Mouse (Mus musculus): Measurements from ENCODE around the gene Proser1. TPM values are rescaled to one million over a fixed set of nuclear protein-coding genes. Genes with fewer than 3 reads are reported as not detected.

Gene Proser1
- polyA plus RNA-seq, 1 experiment = 7.0 TPM

GRCm38 (mm10) chr3:53434610-53435009 is 28.9 kb upstream of the Proser1 start:
- TF ChIP-seq POLR2A (IDR thresholded peaks at IDR 0.05; ENCODE audit: control insufficient read depth, low read depth, low read length) (no peak), CTCF (IDR thresholded peaks at IDR 0.05; ENCODE audit: control insufficient read depth, insufficient read depth, insufficient replicate concordance, low read depth, low read length) (peak; percentile 59; the same call in 1 of the 2 replicates)
- H3K4me1 ChIP-seq (ENCODE audit: control insufficient read depth, insufficient read depth, low read length) = peaks cover 3% of the 10 kb centered on the region; the same call in 1 of the 2 replicates
- no peak overlapping the region for H3K4me3 ChIP-seq (ENCODE audit: control insufficient read depth, low read depth, low read length)
- no peak overlapping the region for H3K27ac ChIP-seq (ENCODE audit: control insufficient read depth, insufficient read depth, low read depth, low read length)
- no peaks in the 10 kb centered on the region for H3K27me3 ChIP-seq (ENCODE audit: control insufficient read depth, insufficient read depth, low read length)
- no peaks in the 10 kb centered on the region for H3K36me3 ChIP-seq (ENCODE audit: control insufficient read depth, insufficient read depth, low read length)

- Histone ChIP-seq H3K4me1 (ENCODE audit: control insufficient read depth, insufficient read depth, low read length) (peaks cover 3% of the 10 kb centered on the region; the same call in 1 of the 2 replicates), H3K27ac (ENCODE audit: control insufficient read depth, insufficient read depth, low read depth, low read length) (no peak overlapping the region), H3K36me3 (ENCODE audit: control insufficient read depth, insufficient read depth, low read length) (no peaks in the 10 kb centered on the region), H3K27me3 (ENCODE audit: control insufficient read depth, insufficient read depth, low read length) (no peaks in the 10 kb centered on the region), H3K4me3 (ENCODE audit: control insufficient read depth, low read depth, low read length) (no peak overlapping the region)
- TF ChIP-seq CTCF (IDR thresholded peaks at IDR 0.05; ENCODE audit: control insufficient read depth, insufficient read depth, insufficient replicate concordance, low read depth, low read length) = no peak
- no peak for TF ChIP-seq POLR2A (IDR thresholded peaks at IDR 0.05; ENCODE audit: control insufficient read depth, low read depth, low read length)
Measured at GRCm38 (mm10) chr3:53436550-53436949, 26.9 kb upstream of the Proser1 start.

GRCm38 (mm10) chr3:53445540-53445939 is 17.9 kb upstream of the Proser1 start:
- Histone ChIP-seq H3K27me3 (ENCODE audit: control insufficient read depth, insufficient read depth, low read length) (no peaks in the 10 kb centered on the region), H3K4me3 (ENCODE audit: control insufficient read depth, low read depth, low read length) (peak overlapping the region; percentile 18; the same call in 1 of the 2 replicates), H3K27ac (ENCODE audit: control insufficient read depth, insufficient read depth, low read depth, low read length) (no peak overlapping the region), H3K4me1 (ENCODE audit: control insufficient read depth, insufficient read depth, low read length) (no peaks in the 10 kb centered on the region), H3K36me3 (ENCODE audit: control insufficient read depth, insufficient read depth, low read length) (no peaks in the 10 kb centered on the region)
- TF ChIP-seq CTCF (IDR thresholded peaks at IDR 0.05; ENCODE audit: control insufficient read depth, insufficient read depth, insufficient replicate concordance, low read depth, low read length) = no peak
- no peak for TF ChIP-seq POLR2A (IDR thresholded peaks at IDR 0.05; ENCODE audit: control insufficient read depth, low read depth, low read length)

- no peaks in the 10 kb centered on the region for H3K36me3 ChIP-seq (ENCODE audit: control insufficient read depth, insufficient read depth, low read length)
- H3K27ac ChIP-seq (ENCODE audit: control insufficient read depth, insufficient read depth, low read depth, low read length) = no peak overlapping the region
- TF ChIP-seq CTCF (IDR thresholded peaks at IDR 0.05; ENCODE audit: control insufficient read depth, insufficient read depth, insufficient replicate concordance, low read depth, low read length) (no peak), POLR2A (IDR thresholded peaks at IDR 0.05; ENCODE audit: control insufficient read depth, low read depth, low read length) (no peak)
- H3K4me3 ChIP-seq (ENCODE audit: control insufficient read depth, low read depth, low read length) = no peak overlapping the region
- no peaks in the 10 kb centered on the region for H3K4me1 ChIP-seq (ENCODE audit: control insufficient read depth, insufficient read depth, low read length)
- H3K27me3 ChIP-seq (ENCODE audit: control insufficient read depth, insufficient read depth, low read length) = no peaks in the 10 kb centered on the region
Measured at GRCm38 (mm10) chr3:53446801-53447200, 16.7 kb upstream of the Proser1 start.

GRCm38 (mm10) chr3:53448208-53448607 is 15.3 kb upstream of the Proser1 start:
- Histone ChIP-seq H3K36me3 (ENCODE audit: control insufficient read depth, insufficient read depth, low read length) (no peaks in the 10 kb centered on the region; the same call in 1 of the 2 replicates), H3K4me1 (ENCODE audit: control insufficient read depth, insufficient read depth, low read length) (no peaks in the 10 kb centered on the region), H3K27ac (ENCODE audit: control insufficient read depth, insufficient read depth, low read depth, low read length) (no peak overlapping the region), H3K27me3 (ENCODE audit: control insufficient read depth, insufficient read depth, low read length) (no peaks in the 10 kb centered on the region), H3K4me3 (ENCODE audit: control insufficient read depth, low read depth, low read length) (no peak overlapping the region)
- TF ChIP-seq POLR2A (IDR thresholded peaks at IDR 0.05; ENCODE audit: control insufficient read depth, low read depth, low read length) = no peak
- TF ChIP-seq CTCF (IDR thresholded peaks at IDR 0.05; ENCODE audit: control insufficient read depth, insufficient read depth, insufficient replicate concordance, low read depth, low read length) = no peak; the same call in 1 of the 2 replicates

GRCm38 (mm10) chr3:53450666-53451065 is 12.8 kb upstream of the Proser1 start:
- Histone ChIP-seq H3K27me3 (ENCODE audit: control insufficient read depth, insufficient read depth, low read length) (no peaks in the 10 kb centered on the region), H3K36me3 (ENCODE audit: control insufficient read depth, insufficient read depth, low read length) (no peaks in the 10 kb centered on the region; the same call in 1 of the 2 replicates), H3K4me3 (ENCODE audit: control insufficient read depth, low read depth, low read length) (no peak overlapping the region), H3K4me1 (ENCODE audit: control insufficient read depth, insufficient read depth, low read length) (no peaks in the 10 kb centered on the region), H3K27ac (ENCODE audit: control insufficient read depth, insufficient read depth, low read depth, low read length) (no peak overlapping the region)
- TF ChIP-seq POLR2A (IDR thresholded peaks at IDR 0.05; ENCODE audit: control insufficient read depth, low read depth, low read length) (no peak), CTCF (IDR thresholded peaks at IDR 0.05; ENCODE audit: control insufficient read depth, insufficient read depth, insufficient replicate concordance, low read depth, low read length) (no peak)

- Histone ChIP-seq H3K4me1 (ENCODE audit: control insufficient read depth, insufficient read depth, low read length) (no peaks in the 10 kb centered on the region), H3K27ac (ENCODE audit: control insufficient read depth, insufficient read depth, low read depth, low read length) (no peak overlapping the region), H3K4me3 (ENCODE audit: control insufficient read depth, low read depth, low read length) (no peak overlapping the region), H3K27me3 (ENCODE audit: control insufficient read depth, insufficient read depth, low read length) (no peaks in the 10 kb centered on the region), H3K36me3 (ENCODE audit: control insufficient read depth, insufficient read depth, low read length) (peaks cover 1% of the 10 kb centered on the region; the same call in 1 of the 2 replicates)
- TF ChIP-seq CTCF (IDR thresholded peaks at IDR 0.05; ENCODE audit: control insufficient read depth, insufficient read depth, insufficient replicate concordance, low read depth, low read length) = no peak
- no peak for TF ChIP-seq POLR2A (IDR thresholded peaks at IDR 0.05; ENCODE audit: control insufficient read depth, low read depth, low read length)
Measured at GRCm38 (mm10) chr3:53452351-53452750, 11.1 kb upstream of the Proser1 start.
